Mouse (Mus musculus): ENCODE data around the gene Ccdc85b. TPM values are rescaled to one million over a fixed set of nuclear protein-coding genes. Genes with fewer than 3 reads are reported as not detected.

The Ccdc85b gene
- polyA plus RNA-seq, 1 experiment from 2014 or later: 7.1 TPM

- WGBS: 92% methylated on average over 6 of the region's 6 CpGs
- Histone ChIP-seq H3K4me3 (peak overlapping the region; percentile 80), H3K36me3 (ENCODE audit: poor library complexity, severe bottlenecking) (peaks cover 43% of the 10 kb centered on the region), H3K9me3 (replicated peaks) (no peaks in the 10 kb centered on the region), H3K27me3 (peaks cover 4% of the 10 kb centered on the region; the same call in 1 of the 2 replicates), H3K4me1 (peaks cover 39% of the 10 kb centered on the region), H3K4me2 (peak overlapping the region; percentile 97), H3K27ac (no peak overlapping the region), H3K9ac (peak overlapping the region; percentile 84; the same call in 1 of the 2 replicates)
- ATAC-seq: no peak
Measured at GRCm38 (mm10) chr19:5461411-5461810, 3.7 kb upstream of the Ccdc85b start.

- under 1% methylated on average over 32 of the region's 32 CpGs for WGBS
- Histone ChIP-seq H3K27me3 (peaks cover 4% of the 10 kb centered on the region; the same call in 1 of the 2 replicates), H3K4me3 (peak within 1 kb of the TSS; percentile 80), H3K4me1 (peaks cover 48% of the 10 kb centered on the region), H3K4me2 (peak within 1 kb of the TSS; percentile 97), H3K36me3 (ENCODE audit: poor library complexity, severe bottlenecking) (peaks cover 33% of the 10 kb centered on the region), H3K27ac (peak within 1 kb of the TSS; percentile 68), H3K9ac (peak within 1 kb of the TSS; percentile 84), H3K9me3 (replicated peaks) (no peaks in the 10 kb centered on the region)
- ATAC-seq: peak; percentile 63
Measured at GRCm38 (mm10) chr19:5460465-5460911, 2.8 kb upstream of the Ccdc85b start, which contains the start of gene Fibp. TSS of gene Fibp (plus strand) at chr19:5460615.

GRCm38 (mm10) chr19:5459896-5460295 lies 2.2 kb upstream of the Ccdc85b start:
- H3K9me3 ChIP-seq (replicated peaks): no peaks in the 10 kb centered on the region
- peak overlapping the region; percentile 68 for H3K27ac ChIP-seq
- ATAC-seq: no peak
- 24% methylated on average over 3 of the region's 3 CpGs for WGBS
- H3K36me3 ChIP-seq (ENCODE audit: poor library complexity, severe bottlenecking): peaks cover 27% of the 10 kb centered on the region
- peak overlapping the region; percentile 80 for H3K4me3 ChIP-seq
- H3K9ac ChIP-seq: peak overlapping the region; percentile 84
- peak overlapping the region; percentile 97 for H3K4me2 ChIP-seq
- peaks cover 54% of the 10 kb centered on the region for H3K4me1 ChIP-seq
- H3K27me3 ChIP-seq: peaks cover 4% of the 10 kb centered on the region; the same call in 1 of the 2 replicates

GRCm38 (mm10) chr19:5459019-5459418 lies 1.3 kb upstream of the Ccdc85b start:
- Histone ChIP-seq H3K36me3 (ENCODE audit: poor library complexity, severe bottlenecking) (peaks cover 24% of the 10 kb centered on the region), H3K4me3 (no peak overlapping the region), H3K9ac (no peak overlapping the region), H3K4me2 (no peak overlapping the region), H3K27me3 (peaks cover 4% of the 10 kb centered on the region; the same call in 1 of the 2 replicates), H3K27ac (no peak overlapping the region), H3K4me1 (peaks cover 54% of the 10 kb centered on the region), H3K9me3 (replicated peaks) (no peaks in the 10 kb centered on the region)
- 66% methylated on average over 7 of the region's 7 CpGs for WGBS
- no peak for ATAC-seq

- Histone ChIP-seq H3K27ac (peak overlapping the region; percentile 96), H3K4me2 (peak overlapping the region; percentile 99), H3K27me3 (peaks cover 4% of the 10 kb centered on the region; the same call in 1 of the 2 replicates), H3K9me3 (replicated peaks) (no peaks in the 10 kb centered on the region), H3K9ac (peak overlapping the region; percentile 89), H3K4me3 (peak overlapping the region; percentile 77), H3K4me1 (peaks cover 49% of the 10 kb centered on the region), H3K36me3 (ENCODE audit: poor library complexity, severe bottlenecking) (peaks cover 9% of the 10 kb centered on the region; the same call in 1 of the 2 replicates)
- ATAC-seq: peak; percentile 95
- WGBS: under 1% methylated on average over 70 of the region's 70 CpGs
Measured at GRCm38 (mm10) chr19:5456922-5457745, 560 bp downstream of the Ccdc85b start.

GRCm38 (mm10) chr19:5456241-5456921 lies 1.3 kb downstream of the Ccdc85b start:
- peaks cover 6% of the 10 kb centered on the region; the same call in 1 of the 2 replicates for H3K27me3 ChIP-seq
- H3K4me2 ChIP-seq: peak overlapping the region; percentile 99
- 5% methylated on average over 26 of the region's 26 CpGs for WGBS
- H3K9me3 ChIP-seq (replicated peaks): no peaks in the 10 kb centered on the region
- peak overlapping the region; percentile 96 for H3K27ac ChIP-seq
- H3K9ac ChIP-seq: peak overlapping the region; percentile 89
- H3K4me3 ChIP-seq: peak overlapping the region; percentile 77
- H3K36me3 ChIP-seq (ENCODE audit: poor library complexity, severe bottlenecking): 0 out of 2 replicates have a peak, but pooled peaks cover 9% of the 10 kb centered on the region
- H3K4me1 ChIP-seq: peaks cover 43% of the 10 kb centered on the region
- no peak for ATAC-seq

- H3K27ac ChIP-seq: peak overlapping the region; percentile 14; the same call in 1 of the 2 replicates
- peaks cover 13% of the 10 kb centered on the region for H3K27me3 ChIP-seq
- H3K9ac ChIP-seq: 0 out of 2 replicates have a peak overlapping the region, but pooled peaks have one; percentile 22
- no peak for ATAC-seq
- H3K4me2 ChIP-seq: peak overlapping the region; percentile 99
- peaks cover 37% of the 10 kb centered on the region for H3K4me1 ChIP-seq
- 0 out of 2 replicates have a peak, but pooled peaks cover 9% of the 10 kb centered on the region for H3K36me3 ChIP-seq (ENCODE audit: poor library complexity, severe bottlenecking)
- no peaks in the 10 kb centered on the region for H3K9me3 ChIP-seq (replicated peaks)
- H3K4me3 ChIP-seq: peak overlapping the region; percentile 77
- 69% methylated on average over 8 of the region's 8 CpGs for WGBS
Measured at GRCm38 (mm10) chr19:5455568-5455967, 2.1 kb downstream of the Ccdc85b start.

GRCm38 (mm10) chr19:5455037-5455436 lies 2.7 kb downstream of the Ccdc85b start:
- WGBS: 84% methylated on average over 12 of the region's 12 CpGs
- Histone ChIP-seq H3K27me3 (peaks cover 19% of the 10 kb centered on the region), H3K9me3 (replicated peaks) (no peaks in the 10 kb centered on the region), H3K9ac (0 out of 2 replicates have a peak overlapping the region, but pooled peaks have one; percentile 22), H3K36me3 (ENCODE audit: poor library complexity, severe bottlenecking) (0 out of 2 replicates have a peak, but pooled peaks cover 9% of the 10 kb centered on the region), H3K27ac (no peak overlapping the region), H3K4me1 (peaks cover 36% of the 10 kb centered on the region), H3K4me2 (peak overlapping the region; percentile 99), H3K4me3 (peak overlapping the region; percentile 77; the same call in 1 of the 2 replicates)
- no peak for ATAC-seq

- Histone ChIP-seq H3K27ac (no peak overlapping the region), H3K4me3 (no peak overlapping the region), H3K27me3 (peaks cover 47% of the 10 kb centered on the region), H3K4me1 (peaks cover 44% of the 10 kb centered on the region), H3K9me3 (replicated peaks) (no peaks in the 10 kb centered on the region), H3K4me2 (no peak overlapping the region), H3K36me3 (ENCODE audit: poor library complexity, severe bottlenecking) (0 out of 2 replicates have a peak, but pooled peaks cover 9% of the 10 kb centered on the region), H3K9ac (no peak overlapping the region)
- 82% methylated on average over 6 of the region's 6 CpGs for WGBS
- ATAC-seq: no peak
Measured at GRCm38 (mm10) chr19:5451766-5452165, 5.9 kb downstream of the Ccdc85b start.

GRCm38 (mm10) chr19:5449673-5450072 lies 8.0 kb downstream of the Ccdc85b start:
- no peak overlapping the region for H3K4me3 ChIP-seq
- no peak for ATAC-seq
- H3K27me3 ChIP-seq: peaks cover 67% of the 10 kb centered on the region
- peaks cover 23% of the 10 kb centered on the region for H3K4me1 ChIP-seq
- no peak overlapping the region for H3K9ac ChIP-seq
- H3K36me3 ChIP-seq (ENCODE audit: poor library complexity, severe bottlenecking): 0 out of 2 replicates have a peak, but pooled peaks cover 9% of the 10 kb centered on the region
- no peak overlapping the region for H3K27ac ChIP-seq
- WGBS: 84% methylated on average over 3 of the region's 3 CpGs
- H3K4me2 ChIP-seq: no peak overlapping the region
- no peaks in the 10 kb centered on the region for H3K9me3 ChIP-seq (replicated peaks)

GRCm38 (mm10) chr19:5448354-5449150 lies 9.1 kb downstream of the Ccdc85b start:
- 7% methylated on average over 36 of the region's 36 CpGs for WGBS
- Histone ChIP-seq H3K27me3 (peaks cover 67% of the 10 kb centered on the region), H3K27ac (no peak overlapping the region), H3K36me3 (ENCODE audit: poor library complexity, severe bottlenecking) (no peaks in the 10 kb centered on the region), H3K4me2 (peak overlapping the region; percentile 95), H3K4me1 (peaks cover 17% of the 10 kb centered on the region), H3K9me3 (replicated peaks) (no peaks in the 10 kb centered on the region), H3K9ac (0 out of 2 replicates have a peak overlapping the region, but pooled peaks have one; percentile 61), H3K4me3 (peak overlapping the region; percentile 53)
- no peak for ATAC-seq
